Mouse (Mus musculus): ENCODE results near the gene Rarres2. TPM values are rescaled to one million over a fixed set of nuclear protein-coding genes. Genes with fewer than 3 reads are reported as not detected.
A peak's percentile ranks its signal among the peaks of the same experiment; 100 is the strongest.

Rarres2 gene
- polyA plus RNA-seq, 1 experiment, result 87.9 TPM

- H3K4me1 ChIP-seq (ENCODE audit: control insufficient read depth, insufficient read depth, low read length), result no peaks in the 10 kb centered on the region; the same call in 1 of the 2 replicates
- TF ChIP-seq POLR2A (IDR thresholded peaks at IDR 0.05; ENCODE audit: low read depth, low read length), result no peak
- no peak for TF ChIP-seq CTCF (conservative IDR thresholded peaks at IDR 0.05; ENCODE audit: insufficient read depth, insufficient read length, low read depth, low read length)
- no peak overlapping the region for H3K4me3 ChIP-seq (ENCODE audit: insufficient read depth, low read depth, low read length)
- H3K27me3 ChIP-seq (replicated peaks; ENCODE audit: control insufficient read depth, insufficient read depth, low read length), result no peaks in the 10 kb centered on the region
- WGBS, result 19% methylated on average over 7 of the region's 7 CpGs
- no peak overlapping the region for H3K27ac ChIP-seq (ENCODE audit: insufficient read depth, low read depth, low read length)
- H3K36me3 ChIP-seq (ENCODE audit: control insufficient read depth, insufficient read depth, low read length), result no peaks in the 10 kb centered on the region
- peak; percentile 68 for DNase-seq
Observed at GRCm38 (mm10) chr6:48541560-48542450, 30.8 kb downstream of the Rarres2 start.

DNA sequence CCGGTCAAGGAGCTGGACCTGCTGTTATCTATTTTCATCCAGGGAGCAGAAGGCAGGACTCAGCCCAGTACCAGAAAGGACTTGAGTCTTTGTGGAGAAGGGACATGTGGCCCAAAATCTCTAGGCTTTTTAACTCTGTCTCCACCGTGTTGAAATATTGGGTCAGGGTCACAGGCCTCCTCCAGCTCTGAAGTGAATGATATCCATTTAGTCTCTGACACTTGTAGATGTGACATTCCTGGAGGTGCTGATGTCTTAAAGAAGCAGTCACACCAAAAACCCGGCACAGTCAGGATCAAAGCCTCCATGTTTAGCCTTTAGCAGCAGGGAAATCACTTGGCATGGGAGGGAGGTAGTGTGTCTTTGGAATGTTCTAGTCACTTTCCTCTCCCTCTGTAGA, 31.9 kb downstream of the Rarres2 start:
- 71% methylated on average over 3 of the region's 3 CpGs for WGBS
- Histone ChIP-seq H3K36me3 (ENCODE audit: control insufficient read depth, insufficient read depth, low read length) (no peaks in the 10 kb centered on the region), H3K27ac (ENCODE audit: insufficient read depth, low read depth, low read length) (no peak overlapping the region), H3K4me3 (ENCODE audit: insufficient read depth, low read depth, low read length) (no peak overlapping the region), H3K27me3 (replicated peaks; ENCODE audit: control insufficient read depth, insufficient read depth, low read length) (no peaks in the 10 kb centered on the region), H3K4me1 (ENCODE audit: control insufficient read depth, insufficient read depth, low read length) (no peaks in the 10 kb centered on the region; the same call in 1 of the 2 replicates)
- TF ChIP-seq CTCF (conservative IDR thresholded peaks at IDR 0.05; ENCODE audit: insufficient read depth, insufficient read length, low read depth, low read length) (no peak), POLR2A (IDR thresholded peaks at IDR 0.05; ENCODE audit: low read depth, low read length) (no peak)
- DNase-seq, result no peak

DNA sequence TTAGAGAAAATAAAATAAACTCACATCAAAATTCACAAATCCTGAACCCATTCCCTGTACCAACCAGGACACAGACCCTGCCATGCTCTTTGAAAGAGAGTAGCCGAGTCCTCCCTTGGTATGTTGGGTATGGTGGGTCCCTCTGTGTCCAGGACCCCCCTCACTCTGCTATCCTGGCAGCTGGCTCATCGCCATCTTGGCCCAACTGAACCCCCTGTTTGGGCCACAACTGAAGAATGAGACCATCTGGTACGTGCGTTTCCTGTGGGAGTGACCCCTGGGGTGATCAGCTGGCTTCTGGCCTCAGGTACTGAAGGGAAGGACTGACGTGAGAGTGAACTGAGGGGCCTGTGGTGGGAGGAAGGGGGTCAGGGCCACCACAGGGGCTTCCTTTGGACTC, 32.7 kb downstream of the Rarres2 start:
- no peaks in the 10 kb centered on the region for H3K27me3 ChIP-seq (replicated peaks; ENCODE audit: control insufficient read depth, insufficient read depth, low read length)
- TF ChIP-seq POLR2A (IDR thresholded peaks at IDR 0.05; ENCODE audit: low read depth, low read length) (no peak), CTCF (conservative IDR thresholded peaks at IDR 0.05; ENCODE audit: insufficient read depth, insufficient read length, low read depth, low read length) (no peak)
- no peak overlapping the region for H3K27ac ChIP-seq (ENCODE audit: insufficient read depth, low read depth, low read length)
- H3K4me3 ChIP-seq (ENCODE audit: insufficient read depth, low read depth, low read length), result no peak overlapping the region
- DNase-seq, result no peak
- H3K36me3 ChIP-seq (ENCODE audit: control insufficient read depth, insufficient read depth, low read length), result no peaks in the 10 kb centered on the region
- 79% methylated on average over 5 of the region's 5 CpGs for WGBS
- H3K4me1 ChIP-seq (ENCODE audit: control insufficient read depth, insufficient read depth, low read length), result no peaks in the 10 kb centered on the region; the same call in 1 of the 2 replicates

GRCm38 (mm10) chr6:48538841-48539737, 33.5 kb downstream of the Rarres2 start:
- WGBS, result 77% methylated on average over 5 of the region's 5 CpGs
- no peak overlapping the region for H3K4me3 ChIP-seq (ENCODE audit: insufficient read depth, low read depth, low read length)
- peak; percentile 70 for TF ChIP-seq CTCF (conservative IDR thresholded peaks at IDR 0.05; ENCODE audit: insufficient read depth, insufficient read length, low read depth, low read length)
- no peak for TF ChIP-seq POLR2A (IDR thresholded peaks at IDR 0.05; ENCODE audit: low read depth, low read length)
- DNase-seq, result peak; percentile 86
- no peaks in the 10 kb centered on the region for H3K27me3 ChIP-seq (replicated peaks; ENCODE audit: control insufficient read depth, insufficient read depth, low read length)
- no peak overlapping the region for H3K27ac ChIP-seq (ENCODE audit: insufficient read depth, low read depth, low read length)
- no peaks in the 10 kb centered on the region; the same call in 1 of the 2 replicates for H3K4me1 ChIP-seq (ENCODE audit: control insufficient read depth, insufficient read depth, low read length)
- H3K36me3 ChIP-seq (ENCODE audit: control insufficient read depth, insufficient read depth, low read length), result no peaks in the 10 kb centered on the region

- Histone ChIP-seq H3K4me3 (ENCODE audit: insufficient read depth, low read depth, low read length) (peak within 1 kb of the TSS; percentile 63), H3K27ac (ENCODE audit: insufficient read depth, low read depth, low read length) (no peak within 1 kb of the TSS)
- WGBS, result 16% methylated on average over 38 of the region's 38 CpGs
Observed at GRCm38 (mm10) chr6:48537105-48537954, 35.3 kb downstream of the Rarres2 start, which contains the start of gene Atp6v0e2. Gene Atp6v0e2 (plus strand): TSS chr6:48537615.

DNA sequence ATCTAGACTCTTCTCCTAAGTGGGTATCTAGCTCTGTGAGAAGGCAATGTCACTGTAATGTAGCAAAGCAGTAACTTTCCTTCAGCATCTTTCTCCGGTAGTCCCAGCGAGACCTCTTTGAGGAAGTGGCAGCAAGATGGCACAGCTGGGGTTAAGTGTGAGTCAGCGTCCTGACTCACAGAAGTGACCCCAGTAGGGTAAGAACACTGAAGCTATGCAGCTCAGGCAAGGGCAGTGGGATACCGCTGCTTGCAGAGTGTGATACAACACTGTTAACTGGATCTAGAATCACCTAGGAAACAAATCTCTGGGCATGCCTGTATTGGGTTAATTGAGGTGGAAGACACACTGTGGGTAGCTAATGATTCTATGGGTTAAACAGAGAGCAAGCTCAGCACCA, 36.5 kb downstream of the Rarres2 start:
- no peaks in the 10 kb centered on the region for H3K36me3 ChIP-seq (ENCODE audit: control insufficient read depth, insufficient read depth, low read length)
- no peak for DNase-seq
- TF ChIP-seq POLR2A (IDR thresholded peaks at IDR 0.05; ENCODE audit: low read depth, low read length) (no peak), CTCF (conservative IDR thresholded peaks at IDR 0.05; ENCODE audit: insufficient read depth, insufficient read length, low read depth, low read length) (no peak)
- 79% methylated on average over 4 of the region's 4 CpGs for WGBS
- no peaks in the 10 kb centered on the region for H3K27me3 ChIP-seq (replicated peaks; ENCODE audit: control insufficient read depth, insufficient read depth, low read length)
- H3K4me3 ChIP-seq (ENCODE audit: insufficient read depth, low read depth, low read length), result no peak overlapping the region
- H3K27ac ChIP-seq (ENCODE audit: insufficient read depth, low read depth, low read length), result no peak overlapping the region
- H3K4me1 ChIP-seq (ENCODE audit: control insufficient read depth, insufficient read depth, low read length), result no peaks in the 10 kb centered on the region

More at GRCm38 (mm10) chr6:48537105-48537954, 35.3 kb downstream of the Rarres2 start, which contains the start of gene Atp6v0e2:
- no peaks in the 10 kb centered on the region; the same call in 1 of the 2 replicates for H3K4me1 ChIP-seq (ENCODE audit: control insufficient read depth, insufficient read depth, low read length)
- peak; percentile 89 for DNase-seq
- H3K27me3 ChIP-seq (replicated peaks; ENCODE audit: control insufficient read depth, insufficient read depth, low read length), result no peaks in the 10 kb centered on the region
- TF ChIP-seq CTCF (conservative IDR thresholded peaks at IDR 0.05; ENCODE audit: insufficient read depth, insufficient read length, low read depth, low read length) (no peak), POLR2A (IDR thresholded peaks at IDR 0.05; ENCODE audit: low read depth, low read length) (no peak)
- no peaks in the 10 kb centered on the region for H3K36me3 ChIP-seq (ENCODE audit: control insufficient read depth, insufficient read depth, low read length)
